Mouse (Mus musculus): Measurements from ENCODE around the gene Ralgapa2. TPM values are rescaled to one million over a fixed set of nuclear protein-coding genes. Genes with fewer than 3 reads are reported as not detected.

The Ralgapa2 gene
- total and polyA plus RNA-seq, 3 experiments = 14.5 to 41.3 (median 36.7) TPM

DNA sequence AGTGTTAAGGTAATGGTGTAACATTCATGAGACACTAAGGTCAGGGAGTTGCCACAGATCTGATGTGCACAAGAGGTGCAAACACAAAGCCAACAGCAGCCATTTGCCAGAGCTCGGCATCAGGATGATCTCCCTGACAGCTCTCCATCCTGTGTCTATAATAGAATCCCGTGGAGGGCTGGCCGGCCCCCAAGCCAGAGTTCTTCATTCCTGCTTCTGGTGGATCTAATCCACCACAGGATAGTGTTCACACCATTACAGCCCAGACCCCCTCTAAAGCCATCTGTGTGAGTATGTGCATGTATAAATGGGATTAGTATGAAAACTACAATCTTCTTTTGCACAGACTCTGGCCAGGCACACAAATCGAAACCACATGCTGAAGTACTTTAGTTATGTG lies 150.2 kb downstream of the Ralgapa2 start:
- Histone ChIP-seq H3K36me3 (ENCODE audit: control insufficient read depth, insufficient read depth, low read length) (peaks cover 4% of the 10 kb centered on the region; the same call in 1 of the 2 replicates), H3K27ac (no peak overlapping the region), H3K4me3 (no peak overlapping the region), H3K4me1 (ENCODE audit: control insufficient read depth, insufficient read depth, low read length) (no peaks in the 10 kb centered on the region), H3K27me3 (ENCODE audit: control insufficient read depth, insufficient read depth, low read length) (no peaks in the 10 kb centered on the region), H3K9ac (ENCODE audit: low read depth, low read length) (no peak overlapping the region), H3K79me2 (replicated peaks; ENCODE audit: control insufficient read depth, insufficient read depth, low read length) (no peaks in the 10 kb centered on the region)
- TF ChIP-seq CTCF (IDR thresholded peaks at IDR 0.05) = no peak
- TF ChIP-seq EP300 (IDR thresholded peaks at IDR 0.05; ENCODE audit: insufficient read depth, low read depth, low read length) = no peak
- TF ChIP-seq POLR2A (IDR thresholded peaks at IDR 0.05; ENCODE audit: insufficient read depth, low read depth, low read length) = no peak
- intact Hi-C loops (cut with DNase I) = no loop called here
- WGBS = 75% methylated on average over 4 of the region's 4 CpGs
- DNase-seq = no peak

GRCm38 (mm10) chr2:146361076-146361475 lies 151.1 kb downstream of the Ralgapa2 start:
- Histone ChIP-seq H3K27ac (no peak overlapping the region), H3K36me3 (ENCODE audit: control insufficient read depth, insufficient read depth, low read length) (peaks cover 4% of the 10 kb centered on the region; the same call in 1 of the 2 replicates), H3K4me1 (ENCODE audit: control insufficient read depth, insufficient read depth, low read length) (no peaks in the 10 kb centered on the region), H3K79me2 (replicated peaks; ENCODE audit: control insufficient read depth, insufficient read depth, low read length) (no peaks in the 10 kb centered on the region), H3K4me3 (no peak overlapping the region), H3K9ac (ENCODE audit: low read depth, low read length) (no peak overlapping the region), H3K27me3 (ENCODE audit: control insufficient read depth, insufficient read depth, low read length) (no peaks in the 10 kb centered on the region)
- DNase-seq = no peak
- TF ChIP-seq EP300 (IDR thresholded peaks at IDR 0.05; ENCODE audit: insufficient read depth, low read depth, low read length) (no peak), CTCF (IDR thresholded peaks at IDR 0.05) (no peak), POLR2A (IDR thresholded peaks at IDR 0.05; ENCODE audit: insufficient read depth, low read depth, low read length) (no peak)
- 67% methylated on average over 3 of the region's 3 CpGs for WGBS
- intact Hi-C loops (cut with DNase I) = no loop called here

GRCm38 (mm10) chr2:146359676-146360075 lies 152.5 kb downstream of the Ralgapa2 start:
- intact Hi-C loops (cut with DNase I) = no loop called here
- TF ChIP-seq POLR2A (IDR thresholded peaks at IDR 0.05; ENCODE audit: insufficient read depth, low read depth, low read length) (no peak), CTCF (IDR thresholded peaks at IDR 0.05) (no peak)
- H3K27me3 ChIP-seq (ENCODE audit: control insufficient read depth, insufficient read depth, low read length) = no peaks in the 10 kb centered on the region
- H3K4me3 ChIP-seq = no peak overlapping the region
- WGBS = 72% methylated on average over 2 of the region's 2 CpGs
- no peaks in the 10 kb centered on the region for H3K79me2 ChIP-seq (replicated peaks; ENCODE audit: control insufficient read depth, insufficient read depth, low read length)
- no peak overlapping the region for H3K27ac ChIP-seq
- peaks cover 4% of the 10 kb centered on the region; the same call in 1 of the 2 replicates for H3K36me3 ChIP-seq (ENCODE audit: control insufficient read depth, insufficient read depth, low read length)
- DNase-seq = no peak
- H3K9ac ChIP-seq (ENCODE audit: low read depth, low read length) = no peak overlapping the region
- no peaks in the 10 kb centered on the region for H3K4me1 ChIP-seq (ENCODE audit: control insufficient read depth, insufficient read depth, low read length)

GRCm38 (mm10) chr2:146356524-146356923 lies 155.6 kb downstream of the Ralgapa2 start:
- peaks cover 6% of the 10 kb centered on the region for H3K36me3 ChIP-seq (ENCODE audit: control insufficient read depth, insufficient read depth, low read length)
- no peaks in the 10 kb centered on the region for H3K79me2 ChIP-seq (replicated peaks; ENCODE audit: control insufficient read depth, insufficient read depth, low read length)
- DNase-seq = no peak
- H3K27me3 ChIP-seq (ENCODE audit: control insufficient read depth, insufficient read depth, low read length) = no peaks in the 10 kb centered on the region
- H3K27ac ChIP-seq = no peak overlapping the region
- H3K9ac ChIP-seq (ENCODE audit: low read depth, low read length) = no peak overlapping the region
- whole genome bisulfite sequencing = 76% methylated on average over 6 of the region's 6 CpGs
- TF ChIP-seq EP300 (IDR thresholded peaks at IDR 0.05; ENCODE audit: insufficient read depth, low read depth, low read length) = no peak
- no peak for TF ChIP-seq POLR2A (IDR thresholded peaks at IDR 0.05; ENCODE audit: insufficient read depth, low read depth, low read length)
- no peak for TF ChIP-seq CTCF (IDR thresholded peaks at IDR 0.05)
- intact Hi-C loops (cut with DNase I) = no loop called here
- no peaks in the 10 kb centered on the region for H3K4me1 ChIP-seq (ENCODE audit: control insufficient read depth, insufficient read depth, low read length)
- H3K4me3 ChIP-seq = no peak overlapping the region

DNA sequence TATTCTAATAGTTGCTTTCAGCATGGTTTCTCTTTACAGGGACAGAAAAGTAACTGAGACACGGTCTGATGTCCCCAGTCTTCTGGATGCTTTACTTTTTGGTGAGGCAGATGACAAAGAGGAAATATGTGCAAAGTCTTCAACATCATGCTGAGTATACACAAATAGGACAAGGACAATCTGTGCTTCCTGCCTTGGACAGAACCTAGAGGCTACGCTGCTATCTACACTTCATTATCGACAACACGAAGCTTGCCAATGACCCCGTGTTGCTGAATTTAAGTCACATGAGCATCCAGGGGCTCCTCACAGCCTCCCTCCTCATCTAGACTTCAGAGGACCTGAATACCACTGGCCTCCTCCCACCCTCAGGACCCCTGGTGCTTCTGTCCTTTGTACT lies 161.9 kb downstream of the Ralgapa2 start:
- Histone ChIP-seq H3K27me3 (ENCODE audit: control insufficient read depth, insufficient read depth, low read length) (no peaks in the 10 kb centered on the region), H3K9ac (ENCODE audit: low read depth, low read length) (no peak overlapping the region), H3K4me1 (ENCODE audit: control insufficient read depth, insufficient read depth, low read length) (no peaks in the 10 kb centered on the region), H3K79me2 (replicated peaks; ENCODE audit: control insufficient read depth, insufficient read depth, low read length) (no peaks in the 10 kb centered on the region), H3K4me3 (no peak overlapping the region), H3K27ac (no peak overlapping the region), H3K36me3 (ENCODE audit: control insufficient read depth, insufficient read depth, low read length) (peaks cover 2% of the 10 kb centered on the region; the same call in 1 of the 2 replicates)
- no peak for DNase-seq
- WGBS = 59% methylated on average over 5 of the region's 5 CpGs
- intact Hi-C loops (cut with DNase I) = no loop called here
- TF ChIP-seq POLR2A (IDR thresholded peaks at IDR 0.05; ENCODE audit: insufficient read depth, low read depth, low read length) (no peak), EP300 (IDR thresholded peaks at IDR 0.05; ENCODE audit: insufficient read depth, low read depth, low read length) (no peak), CTCF (IDR thresholded peaks at IDR 0.05) (no peak)

DNA sequence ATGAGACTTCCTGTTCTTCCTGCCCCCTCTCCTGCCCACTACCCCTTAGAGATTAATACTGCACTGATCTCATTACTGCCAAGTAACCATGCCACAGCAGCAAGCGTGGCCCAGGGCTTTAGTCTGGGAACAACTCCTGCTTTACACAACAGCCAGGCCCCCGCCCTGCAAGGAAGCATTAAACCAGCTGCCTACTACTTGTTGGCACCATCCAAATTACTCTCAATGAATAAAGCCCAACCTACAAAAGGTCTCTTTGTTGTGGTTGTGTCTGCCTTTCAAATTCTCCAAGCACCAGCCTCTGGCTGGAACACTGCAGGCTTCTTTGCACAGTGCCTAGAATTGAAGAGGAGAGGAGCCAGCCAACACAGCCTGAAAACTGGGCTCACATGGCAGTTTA lies 164.2 kb downstream of the Ralgapa2 start:
- H3K9ac ChIP-seq (ENCODE audit: low read depth, low read length) = no peak overlapping the region
- H3K27ac ChIP-seq = no peak overlapping the region
- H3K79me2 ChIP-seq (replicated peaks; ENCODE audit: control insufficient read depth, insufficient read depth, low read length) = no peaks in the 10 kb centered on the region
- 93% methylated on average over 2 of the region's 2 CpGs for WGBS
- H3K4me3 ChIP-seq = no peak overlapping the region
- DNase-seq = no peak
- TF ChIP-seq POLR2A (IDR thresholded peaks at IDR 0.05; ENCODE audit: insufficient read depth, low read depth, low read length) = no peak
- TF ChIP-seq EP300 (IDR thresholded peaks at IDR 0.05; ENCODE audit: insufficient read depth, low read depth, low read length) = no peak
- TF ChIP-seq CTCF (IDR thresholded peaks at IDR 0.05) = no peak
- H3K27me3 ChIP-seq (ENCODE audit: control insufficient read depth, insufficient read depth, low read length) = no peaks in the 10 kb centered on the region
- H3K4me1 ChIP-seq (ENCODE audit: control insufficient read depth, insufficient read depth, low read length) = no peaks in the 10 kb centered on the region
- intact Hi-C loops (cut with DNase I) = no loop called here
- peaks cover 2% of the 10 kb centered on the region; the same call in 1 of the 2 replicates for H3K36me3 ChIP-seq (ENCODE audit: control insufficient read depth, insufficient read depth, low read length)
